9 mouse cellular contexts compared by ENCODE assay signal in the genomic region with DNA sequence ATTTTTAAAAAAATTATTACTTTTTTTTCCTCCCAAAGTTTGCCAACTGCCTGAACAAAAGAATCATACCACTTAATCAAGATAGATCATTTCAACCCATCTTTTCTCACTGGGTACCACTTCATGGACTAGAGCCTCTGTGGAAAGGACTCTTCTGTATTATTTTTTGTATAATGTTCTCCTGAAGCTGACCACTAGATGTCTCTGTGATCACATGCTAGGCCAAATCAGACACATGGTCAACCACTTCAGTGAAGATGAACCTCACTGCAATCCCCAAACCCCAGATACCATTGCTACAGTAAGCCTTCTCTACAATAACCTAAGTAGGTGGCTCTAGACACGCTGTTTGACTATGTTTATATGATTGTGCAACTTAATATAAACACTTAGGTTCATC. TPM values are rescaled to one million over a fixed set of nuclear protein-coding genes. Genes with fewer than 3 reads are reported as not detected.
A peak's percentile ranks its signal among the peaks of the same experiment; 100 is the strongest.
DNase-seq lines count a peak whose midpoint lies in the region; ATAC-seq and TF ChIP-seq lines count a peak whose summit lies in the region.
"Had no signal": no experiment of that assay in that cellular context is flagged by ENCODE, and none has a peak within 500 bp of the region (broad histone marks: within the 10 kb centered on the region; RNA-seq: fewer than 3 reads in every experiment).

No protein-coding gene starts in this region.

- no peaks in the 10 kb centered on the region for H3K36me3 ChIP-seq in hindbrain, postnatal 0 days (ENCODE audit: insufficient read depth, low read length)

- H3K9me3 ChIP-seq in hindbrain, postnatal 0 days (ENCODE audit: low read length) = no peaks in the 10 kb centered on the region

- H3K4me1 ChIP-seq in hindbrain, postnatal 0 days (ENCODE audit: insufficient read depth, low read length) = no peaks in the 10 kb centered on the region

- ATAC-seq in cerebellum, adult (ENCODE audit: insufficient number of reproducible peaks, low FRiP score, low TSS enrichment) = peak; percentile 91
- ATAC-seq in hindbrain, postnatal 0 days = peak; percentile 55; the same call in 1 of the 2 replicates

- intact Hi-C loops in left cerebral cortex, postnatal 14 days (cut with DNase I) = loop anchor here (10.0 kb wide), 1 partner anchor 247 kb away; no protein-coding TSS in a partner anchor

- H3K4me3 ChIP-seq in hindbrain, postnatal 0 days (ENCODE audit: low read length) = no peak overlapping the region

- no peak for DNase-seq in cerebellum, postnatal 4 days (ENCODE audit: low spot score in 2 of 2)
- DNase-seq in left cerebral cortex, postnatal 14 days (ENCODE audit: low spot score in 2 of 2) = peak; percentile 31 to 61
- DNase-seq in left cerebral cortex, adult 8-10 months (ENCODE audit: low spot score in 2 of 2) = no peak
- peak; percentile 35 to 49 for DNase-seq in cerebellum, adult 18-20 months
- peak; percentile 69 for DNase-seq in hindbrain, postnatal 0 days (ENCODE audit: low spot score)
- DNase-seq in heart, adult 8-10 months (ENCODE audit: low spot score) = no peak
- DNase-seq in spleen, adult 12 weeks (ENCODE audit: low spot score) = no peak

- H3K4me2 ChIP-seq in hindbrain, postnatal 0 days (ENCODE audit: low read depth, low read length) = no peak overlapping the region

- 56% methylated on average over 1 of the region's 1 CpGs for WGBS in hindbrain, postnatal 0 days

- H3K27me3 ChIP-seq in hindbrain, postnatal 0 days (ENCODE audit: insufficient read depth, low read length) = no peaks in the 10 kb centered on the region

- H3K9ac ChIP-seq in hindbrain, postnatal 0 days (replicated peaks; ENCODE audit: low read length) = no peak overlapping the region

- H3K27ac ChIP-seq in hindbrain, postnatal 0 days = no peak overlapping the region

- peak; percentile 75 for TF ChIP-seq CTCF in hindbrain, postnatal 0 days (IDR thresholded peaks at IDR 0.05; ENCODE audit: low read depth)

RNA-seq across cellular contexts. Expression of a gene that starts 19.4 kb away (rescaled TPM):
- total RNA-seq in left cerebral cortex, postnatal 14 days (2021) = 100 to 1,000 TPM; 127 to 128 TPM
- total RNA-seq in left cerebral cortex, adult 8-10 months (2022) = 100 to 1,000 TPM; 111 to 132 (median 118) TPM
- total RNA-seq in hindbrain, postnatal 0 days (2014; rRNA removed) = 48.7 and 52.0 TPM in 2 replicates
- 39.0 and 41.5 TPM in 2 replicates for polyA plus RNA-seq in hindbrain, postnatal 0 days (2015; fragmentation: Nextera tagmentation; extraction: Ambion mirVana)
- total RNA-seq in heart, adult 8-10 months (2022) = under 1 TPM; 0.27 to 0.53 (median 0.37) TPM
- total RNA-seq: megakaryocyte, adult 5-6 weeks had no signal

Comparison
In these comparisons a context has a peak if more than half of its experiments do, and no peak if none do; other contexts are left out.
1. DNase-seq: peak in left cerebral cortex, postnatal 14 days (2 of 2), cerebellum, adult 18-20 months (2 of 2) and hindbrain, postnatal 0 days (single experiment); none in cerebellum, postnatal 4 days (0 of 2), left cerebral cortex, adult 8-10 months (0 of 2), heart, adult 8-10 months (single experiment) and spleen, adult 12 weeks (single experiment).
2. RNA of a gene that starts 19.4 kb away (total RNA-seq): 127 to 128 TPM in left cerebral cortex, postnatal 14 days, 111 to 132 TPM in left cerebral cortex, adult 8-10 months and 48.7 to 52.0 TPM in hindbrain, postnatal 0 days; 0.27 to 0.53 TPM in heart, adult 8-10 months; every median in the first group is over 10 times any median in the second.